Mouse (Mus musculus): ENCODE data around the gene Mapk14. TPM values are rescaled to one million over a fixed set of nuclear protein-coding genes. Genes with fewer than 3 reads are reported as not detected.
"Not testable (repeated sequence)": the region's sequence is repeated elsewhere in the genome, so short reads cannot be mapped to it uniquely, and the experiment has no call there.

Mapk14 gene
- polyA plus RNA-seq, 1 experiment from 2014 or later, result 46.1 TPM

- Histone ChIP-seq H3K4me1 (replicated peaks; ENCODE audit: control insufficient read depth, insufficient read depth, low read length) (peaks cover 18% of the 10 kb centered on the region), H3K4me3 (ENCODE audit: low read length) (no peak overlapping the region), H3K9ac (ENCODE audit: low read length) (no peak overlapping the region), H3K9me3 (ENCODE audit: control insufficient read depth, low read length) (no peaks in the 10 kb centered on the region), H3K4me2 (ENCODE audit: low read depth, low read length) (no peak overlapping the region), H3K27ac (ENCODE audit: low read length) (no peak overlapping the region), H3K27me3 (ENCODE audit: control insufficient read depth, insufficient read depth, low read depth, low read length) (no peaks in the 10 kb centered on the region), H3K36me3 (ENCODE audit: control insufficient read depth, insufficient read depth, low read length) (peaks cover 32% of the 10 kb centered on the region)
- 60% methylated on average over 7 of the region's 7 CpGs for WGBS
- 0 out of 2 replicates have a peak, but pooled peaks have one; percentile 40 for ATAC-seq (ENCODE audit: low read depth)
Measured at GRCm38 (mm10) chr17:28715832-28716548, 24.9 kb downstream of the Mapk14 start.

GRCm38 (mm10) chr17:28717535-28717934 is 26.4 kb downstream of the Mapk14 start:
- no peak for ATAC-seq (ENCODE audit: low read depth)
- H3K4me1 ChIP-seq (replicated peaks; ENCODE audit: control insufficient read depth, insufficient read depth, low read length), result peaks cover 14% of the 10 kb centered on the region
- H3K27me3 ChIP-seq (ENCODE audit: control insufficient read depth, insufficient read depth, low read depth, low read length), result no peaks in the 10 kb centered on the region
- WGBS, result 60% methylated on average over 3 of the region's 3 CpGs
- H3K9ac ChIP-seq (ENCODE audit: low read length), result no peak overlapping the region
- H3K36me3 ChIP-seq (ENCODE audit: control insufficient read depth, insufficient read depth, low read length), result peaks cover 32% of the 10 kb centered on the region
- no peaks in the 10 kb centered on the region for H3K9me3 ChIP-seq (ENCODE audit: control insufficient read depth, low read length)
- H3K4me2 ChIP-seq (ENCODE audit: low read depth, low read length), result no peak overlapping the region
- no peak overlapping the region for H3K27ac ChIP-seq (ENCODE audit: low read length)
- no peak overlapping the region for H3K4me3 ChIP-seq (ENCODE audit: low read length)

DNA sequence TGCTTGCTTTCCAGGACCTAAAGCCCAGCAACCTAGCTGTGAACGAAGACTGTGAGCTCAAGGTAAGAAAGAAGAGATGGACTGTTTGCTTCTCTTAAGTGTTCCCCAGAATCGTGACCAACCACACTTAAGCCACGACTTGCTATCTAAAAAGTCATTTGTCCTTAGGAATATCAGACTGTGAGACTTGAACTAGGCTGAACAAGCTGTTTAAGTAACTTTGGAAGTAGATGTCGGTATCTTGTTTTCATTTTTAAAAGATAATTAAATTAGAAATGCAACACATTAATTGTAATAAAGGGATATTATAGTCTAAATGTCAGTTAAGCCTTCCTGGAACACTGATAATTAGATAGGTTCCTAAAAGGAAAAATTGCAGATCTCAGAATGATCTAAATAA is 34.7 kb downstream of the Mapk14 start, which contains the start of gene AC170998.1:
Gene AC170998.1, plus strand, starts transcription at position 301 of the 400 bp plus-strand sequence.
- Histone ChIP-seq H3K9me3 (ENCODE audit: control insufficient read depth, low read length) (no peaks in the 10 kb centered on the region), H3K4me3 (ENCODE audit: low read length) (no peak within 1 kb of the TSS), H3K4me2 (ENCODE audit: low read depth, low read length) (no peak within 1 kb of the TSS), H3K27ac (ENCODE audit: low read length) (no peak within 1 kb of the TSS), H3K27me3 (ENCODE audit: control insufficient read depth, insufficient read depth, low read depth, low read length) (no peaks in the 10 kb centered on the region), H3K9ac (ENCODE audit: low read length) (no peak within 1 kb of the TSS), H3K4me1 (replicated peaks; ENCODE audit: control insufficient read depth, insufficient read depth, low read length) (peaks cover 7% of the 10 kb centered on the region), H3K36me3 (ENCODE audit: control insufficient read depth, insufficient read depth, low read length) (peaks cover 42% of the 10 kb centered on the region)
- no peak for ATAC-seq (ENCODE audit: low read depth)
- WGBS, result 79% methylated on average over 4 of the region's 4 CpGs

- H3K27ac ChIP-seq (ENCODE audit: low read length); H3K27me3 ChIP-seq (ENCODE audit: control insufficient read depth, insufficient read depth, low read depth, low read length); H3K4me1 ChIP-seq (replicated peaks; ENCODE audit: control insufficient read depth, insufficient read depth, low read length); H3K4me2 ChIP-seq (ENCODE audit: low read depth, low read length); H3K4me3 ChIP-seq (ENCODE audit: low read length); H3K9ac ChIP-seq (ENCODE audit: low read length); ATAC-seq (ENCODE audit: low read depth); H3K9me3 ChIP-seq (ENCODE audit: control insufficient read depth, low read length): not testable (repeated sequence)
- 89% methylated on average over 11 of the region's 11 CpGs for WGBS
- peaks cover 53% of the 10 kb centered on the region for H3K36me3 ChIP-seq (ENCODE audit: control insufficient read depth, insufficient read depth, low read length)
Measured at GRCm38 (mm10) chr17:28727511-28727910, 36.4 kb downstream of the Mapk14 start.

DNA sequence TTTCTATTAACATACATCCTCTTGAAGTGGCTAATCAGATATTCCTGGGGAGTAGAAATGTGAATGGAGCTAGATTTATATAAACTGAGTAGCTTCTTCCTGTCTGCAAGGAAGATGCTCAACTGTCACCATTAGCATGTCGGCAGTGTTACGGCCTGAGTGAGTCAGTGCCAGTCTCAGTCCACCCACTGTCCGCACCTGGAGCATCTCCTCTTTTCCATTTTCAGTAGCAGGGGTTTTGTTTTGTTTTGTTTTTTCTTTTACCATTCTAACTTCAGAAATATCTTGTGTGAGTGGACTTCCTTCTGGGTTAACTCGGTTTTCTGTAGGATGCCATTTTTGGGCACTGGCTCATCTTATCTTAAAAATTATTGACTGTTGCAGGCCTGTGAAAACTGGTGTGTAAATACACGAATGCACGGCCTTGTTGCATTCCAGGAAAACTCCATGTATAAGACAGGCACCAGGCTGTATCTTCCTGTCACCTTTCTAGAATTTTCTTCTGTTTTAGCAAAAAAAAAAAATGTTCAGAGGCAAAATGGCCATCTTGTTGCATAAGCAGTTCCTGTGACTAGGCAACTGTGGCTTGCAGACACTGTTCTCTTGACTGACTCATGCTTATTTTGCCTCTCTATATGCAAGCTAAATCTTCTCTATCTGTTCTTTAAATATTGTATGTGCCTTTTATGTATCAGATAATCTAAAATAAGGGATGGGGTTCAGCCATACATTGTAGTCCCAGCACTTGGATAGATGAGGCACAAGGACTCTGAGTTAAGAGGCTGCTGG is 44.4 kb downstream of the Mapk14 start:
- no peak overlapping the region for H3K27ac ChIP-seq (ENCODE audit: low read length)
- no peak overlapping the region for H3K4me2 ChIP-seq (ENCODE audit: low read depth, low read length)
- no peaks in the 10 kb centered on the region for H3K9me3 ChIP-seq (ENCODE audit: control insufficient read depth, low read length)
- no peak overlapping the region for H3K9ac ChIP-seq (ENCODE audit: low read length)
- no peak overlapping the region for H3K4me3 ChIP-seq (ENCODE audit: low read length)
- peaks cover 30% of the 10 kb centered on the region for H3K36me3 ChIP-seq (ENCODE audit: control insufficient read depth, insufficient read depth, low read length)
- ATAC-seq (ENCODE audit: low read depth), result no peak
- 75% methylated on average over 6 of the region's 6 CpGs for WGBS
- no peaks in the 10 kb centered on the region for H3K4me1 ChIP-seq (replicated peaks; ENCODE audit: control insufficient read depth, insufficient read depth, low read length)
- H3K27me3 ChIP-seq (ENCODE audit: control insufficient read depth, insufficient read depth, low read depth, low read length), result no peaks in the 10 kb centered on the region

- Histone ChIP-seq H3K27me3 (ENCODE audit: control insufficient read depth, insufficient read depth, low read depth, low read length) (no peaks in the 10 kb centered on the region), H3K36me3 (ENCODE audit: control insufficient read depth, insufficient read depth, low read length) (peaks cover 28% of the 10 kb centered on the region), H3K4me3 (ENCODE audit: low read length) (no peak overlapping the region), H3K27ac (ENCODE audit: low read length) (no peak overlapping the region), H3K9me3 (ENCODE audit: control insufficient read depth, low read length) (no peaks in the 10 kb centered on the region), H3K4me1 (replicated peaks; ENCODE audit: control insufficient read depth, insufficient read depth, low read length) (no peaks in the 10 kb centered on the region), H3K4me2 (ENCODE audit: low read depth, low read length) (no peak overlapping the region), H3K9ac (ENCODE audit: low read length) (no peak overlapping the region)
- WGBS, result 71% methylated on average over 4 of the region's 4 CpGs
- ATAC-seq (ENCODE audit: low read depth), result no peak
Measured at GRCm38 (mm10) chr17:28736486-28736885, 45.4 kb downstream of the Mapk14 start.

DNA sequence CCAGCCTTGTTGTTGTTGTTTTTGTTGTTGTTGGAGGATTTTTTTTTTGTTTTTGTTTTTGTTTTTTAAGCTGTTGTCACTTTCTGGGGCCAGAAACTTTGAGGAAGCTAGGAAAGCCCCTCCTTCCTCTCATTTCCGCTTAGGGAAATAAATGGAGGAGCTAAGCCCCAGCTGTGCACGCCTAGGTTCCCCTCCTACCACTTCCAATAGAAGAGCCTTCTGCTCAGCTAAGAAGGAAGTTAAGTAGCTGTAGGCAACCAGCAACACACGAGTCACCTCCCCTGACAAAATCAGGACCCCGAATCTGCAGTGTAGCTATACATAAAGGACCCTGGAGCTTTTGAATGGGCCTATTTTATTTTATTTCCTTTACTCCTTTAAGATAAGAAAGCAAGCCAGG is 46.8 kb downstream of the Mapk14 start:
- WGBS, result 81% methylated on average over 4 of the region's 4 CpGs
- Histone ChIP-seq H3K9ac (ENCODE audit: low read length) (no peak overlapping the region), H3K9me3 (ENCODE audit: control insufficient read depth, low read length) (no peaks in the 10 kb centered on the region), H3K4me1 (replicated peaks; ENCODE audit: control insufficient read depth, insufficient read depth, low read length) (no peaks in the 10 kb centered on the region), H3K27me3 (ENCODE audit: control insufficient read depth, insufficient read depth, low read depth, low read length) (no peaks in the 10 kb centered on the region), H3K4me2 (ENCODE audit: low read depth, low read length) (no peak overlapping the region), H3K4me3 (ENCODE audit: low read length) (no peak overlapping the region), H3K36me3 (ENCODE audit: control insufficient read depth, insufficient read depth, low read length) (peaks cover 33% of the 10 kb centered on the region), H3K27ac (ENCODE audit: low read length) (no peak overlapping the region)
- no peak for ATAC-seq (ENCODE audit: low read depth)

GRCm38 (mm10) chr17:28739244-28739643 is 48.1 kb downstream of the Mapk14 start:
- Histone ChIP-seq H3K4me2 (ENCODE audit: low read depth, low read length) (no peak overlapping the region), H3K27me3 (ENCODE audit: control insufficient read depth, insufficient read depth, low read depth, low read length) (no peaks in the 10 kb centered on the region), H3K4me3 (ENCODE audit: low read length) (no peak overlapping the region), H3K27ac (ENCODE audit: low read length) (no peak overlapping the region), H3K36me3 (ENCODE audit: control insufficient read depth, insufficient read depth, low read length) (peaks cover 44% of the 10 kb centered on the region), H3K4me1 (replicated peaks; ENCODE audit: control insufficient read depth, insufficient read depth, low read length) (no peaks in the 10 kb centered on the region), H3K9ac (ENCODE audit: low read length) (no peak overlapping the region), H3K9me3 (ENCODE audit: control insufficient read depth, low read length) (no peaks in the 10 kb centered on the region)
- ATAC-seq (ENCODE audit: low read depth), result no peak
- WGBS, result 94% methylated on average over 6 of the region's 6 CpGs

- H3K27me3 ChIP-seq (ENCODE audit: control insufficient read depth, insufficient read depth, low read depth, low read length), result no peaks in the 10 kb centered on the region
- no peak overlapping the region for H3K4me2 ChIP-seq (ENCODE audit: low read depth, low read length)
- H3K4me3 ChIP-seq (ENCODE audit: low read length), result no peak overlapping the region
- no peak overlapping the region for H3K9ac ChIP-seq (ENCODE audit: low read length)
- H3K9me3 ChIP-seq (ENCODE audit: control insufficient read depth, low read length), result no peaks in the 10 kb centered on the region
- no peak overlapping the region for H3K27ac ChIP-seq (ENCODE audit: low read length)
- peaks cover 52% of the 10 kb centered on the region for H3K36me3 ChIP-seq (ENCODE audit: control insufficient read depth, insufficient read depth, low read length)
- no peaks in the 10 kb centered on the region for H3K4me1 ChIP-seq (replicated peaks; ENCODE audit: control insufficient read depth, insufficient read depth, low read length)
- WGBS, result 68% methylated on average over 11 of the region's 11 CpGs
- peak; percentile 77 for ATAC-seq (ENCODE audit: low read depth)
Measured at GRCm38 (mm10) chr17:28743145-28743866, 52.2 kb downstream of the Mapk14 start.

Measured in lung, embryonic 16.5 days (tissue).